Mouse (Mus musculus) neutrophil, adult 65 days (primary cell): ENCODE results near the gene Ccdc121. TPM values are rescaled to one million over a fixed set of nuclear protein-coding genes. Genes with fewer than 3 reads are reported as not detected.

ENCODE experiments used
- total RNA-seq: library from RNA; stranded (reverse); gene quantifications from 2 replicates; pipeline ENCODE4 v1.2.4, GENCODE M21; 2023

The Ccdc121 gene
- total RNA-seq = not detected in 2 replicates

GRCm38 (mm10) chr1:181511307-181511706 is at the start of gene Ccdc121:
Ccdc121 (minus strand) TSS chr1:181511451.

Other genes with a start within 250 kb of the Ccdc121 start
- not detected in 2 replicates for gene Cnih3, start 158.8 kb downstream of the Ccdc121 start, total RNA-seq
- gene Dnah14, start 65.1 kb upstream of the Ccdc121 start, total RNA-seq = not detected in 2 replicates